Mouse (Mus musculus) ES-E14 (cell line): ENCODE results near the gene Cbr4. TPM values are rescaled to one million over a fixed set of nuclear protein-coding genes. Genes with fewer than 3 reads are reported as not detected.

Source experiments
- DNase-seq: peaks from one replicate; pipeline ENCODE4 v3.0.0-alpha.2; 2013; ENCODE audit warnings: low read depth, low spot score
- H3K27ac ChIP-seq: 2 replicates; pipeline ENCODE4 v1.5.1; 2012; ENCODE audit warnings: low read depth, mild to moderate bottlenecking, low read length, moderate library complexity, mixed read lengths; ENCODE audit not compliant: poor library complexity, insufficient read depth, severe bottlenecking
- H3K36me3 ChIP-seq: 2 replicates; pipeline ENCODE4 v1.6.1; 2012; ENCODE audit warnings: mild to moderate bottlenecking, low read length, moderate library complexity, mixed read lengths; ENCODE audit not compliant: control insufficient read depth, poor library complexity, insufficient read depth, severe bottlenecking
- H3K4me1 ChIP-seq, 2 experiments: fragments of 150-350 bp in 1 of 2; sonication (generic) in 1 of 2; 2 replicates each; pipeline ENCODE4 v1.6.1; 2012; ENCODE audit warnings: low read length in 2 of 2, mild to moderate bottlenecking in 1 of 2, mixed read lengths in 1 of 2; ENCODE audit not compliant: control insufficient read depth in 2 of 2, insufficient read depth in 2 of 2, poor library complexity in 1 of 2
- H3K4me3 ChIP-seq, 2 experiments: fragments of 150-350 bp in 1 of 2; sonication (generic) in 1 of 2; 2 replicates each; pipeline ENCODE4 v1.5.1; 2012; ENCODE audit warnings: low read length in 2 of 2, low read depth in 1 of 2, mild to moderate bottlenecking in 1 of 2, mixed read lengths in 1 of 2; ENCODE audit not compliant: insufficient read depth in 1 of 2, poor library complexity in 1 of 2, severe bottlenecking in 1 of 2
- H3K9ac ChIP-seq: 2 replicates; pipeline ENCODE4 v1.6.1; 2012; ENCODE audit warnings: low read depth, mild to moderate bottlenecking, low read length, mixed read lengths; ENCODE audit not compliant: poor library complexity, insufficient read depth, severe bottlenecking
- H3K9me3 ChIP-seq: fragments of 150-350 bp; sonication (generic); 2 replicates; pipeline ENCODE4 v1.6.1; 2012; ENCODE audit warnings: low read depth, mild to moderate bottlenecking, low read length; ENCODE audit not compliant: control insufficient read depth, insufficient read depth
- CHD2 ChIP-seq: IDR thresholded peaks from 2 replicates; pipeline ENCODE4 v1.6.1; 2014; ENCODE audit warnings: mild to moderate bottlenecking, low read depth, low read length, inconsistent platforms
- HCFC1 ChIP-seq: IDR thresholded peaks from 2 replicates; pipeline ENCODE4 v1.6.1; 2012; ENCODE audit warnings: low read length, inconsistent platforms, borderline replicate concordance; ENCODE audit not compliant: insufficient read depth
- MAFK ChIP-seq: IDR thresholded peaks from 2 replicates; pipeline ENCODE4 v1.6.1; 2014; ENCODE audit warnings: mild to moderate bottlenecking, low read depth, low read length, inconsistent platforms; ENCODE audit not compliant: insufficient read depth
- ZC3H11A ChIP-seq: IDR thresholded peaks from 2 replicates; pipeline ENCODE4 v1.6.1; 2012; ENCODE audit warnings: low read depth, mild to moderate bottlenecking, inconsistent platforms, low read length, borderline replicate concordance
- ZNF384 ChIP-seq: IDR thresholded peaks from 2 replicates; pipeline ENCODE4 v1.6.1; 2012; ENCODE audit warnings: low read depth, low read length, inconsistent platforms
- in situ Hi-C, 2 experiments: fragments of 600-800 bp; cut with MboI; formaldehyde crosslinking; loops; one replicate each; pipeline ENCODE4 v1.15.1; 2025; ENCODE audit warnings: low sequenced_read_pairs in 2 of 2, inconsistent platforms in 1 of 2; ENCODE audit not compliant: unreplicated experiment in 2 of 2
- total RNA-seq: library from RNA; depleted of rRNA; stranded (reverse); fragments of 300-350 nt; gene quantifications from 2 replicates; pipeline ENCODE4 v1.2.3, GENCODE M21; 2012

The Cbr4 gene
- total RNA-seq, 1 experiment: 17.5 TPM

DNA sequence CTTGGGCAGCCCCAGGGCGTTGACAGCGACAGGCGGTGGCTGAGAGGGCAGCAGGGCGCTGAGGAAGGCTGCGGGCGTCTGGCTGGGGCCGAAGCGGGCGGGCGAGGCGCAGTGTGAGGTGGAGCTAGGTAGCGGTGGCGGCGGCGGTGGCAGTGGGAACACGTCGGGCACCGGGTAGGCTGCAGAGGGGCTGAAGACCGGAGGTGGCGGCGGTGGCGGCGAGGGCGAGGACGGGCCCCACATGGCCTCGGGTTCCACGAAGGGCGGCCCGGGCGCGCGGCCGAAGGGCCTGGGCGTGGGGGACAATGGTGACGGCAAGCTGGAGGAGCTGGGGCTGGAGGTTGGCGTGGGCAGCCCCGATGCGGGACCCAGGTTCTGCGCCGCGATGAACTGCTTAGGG, 62.1 kb downstream of the Cbr4 start:
- in situ Hi-C loops: loop anchor here in 1 of 2 experiments (25.0 kb wide), 1 partner anchor 513 kb away; no protein-coding TSS in a partner anchor
- Histone ChIP-seq H3K9me3 (no peaks in the 10 kb centered on the region), H3K4me1 (no peaks in the 10 kb centered on the region), H3K36me3 (no peaks in the 10 kb centered on the region; the same call in 1 of the 2 replicates), H3K27ac (no peak overlapping the region), H3K4me3 (peak overlapping the region; percentile 67 to 73), H3K9ac (peak overlapping the region; percentile 69)
- no peak for TF ChIP-seq CHD2
- DNase-seq: no peak

DNA sequence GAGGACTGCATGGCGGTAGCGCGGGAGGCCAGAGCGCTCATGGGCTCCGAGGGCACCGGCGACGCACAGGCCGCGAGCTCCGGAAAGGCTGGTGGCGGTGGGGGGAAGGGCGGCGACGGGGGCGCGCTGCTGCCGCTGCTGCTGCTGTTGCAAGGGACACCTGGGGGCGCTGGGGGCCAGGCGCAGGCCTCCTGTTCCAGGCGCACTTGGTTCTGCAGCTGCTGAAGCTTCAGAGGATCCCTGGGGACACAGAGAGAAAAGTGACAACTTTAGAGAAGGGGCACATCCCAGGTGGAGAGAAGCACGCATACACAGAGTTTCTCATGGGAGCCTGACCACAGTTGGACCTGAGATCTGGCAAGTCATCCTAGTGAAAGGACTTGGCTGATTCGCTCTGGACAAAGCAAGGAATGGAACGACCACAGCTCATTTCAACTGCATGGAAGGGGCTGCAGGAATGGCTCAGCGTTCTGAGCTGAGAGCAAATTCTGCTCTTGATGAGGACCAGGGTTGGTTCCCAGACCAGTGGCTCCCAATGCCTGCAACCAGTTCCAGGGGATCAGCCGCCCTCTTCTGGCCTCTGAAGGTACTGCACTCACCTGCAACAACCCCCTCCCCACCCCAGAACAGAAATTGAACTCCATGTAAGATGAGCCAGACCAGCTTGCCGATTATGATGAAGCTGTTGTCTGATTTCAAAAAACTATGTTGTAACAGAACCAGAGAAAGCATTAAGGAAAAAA, 62.6 kb downstream of the Cbr4 start:
- no peaks in the 10 kb centered on the region; the same call in 1 of the 2 replicates for H3K36me3 ChIP-seq
- H3K27ac ChIP-seq: no peak overlapping the region
- DNase-seq: peak; percentile 70
- TF ChIP-seq CHD2: no peak
- TF ChIP-seq HCFC1: no peak
- TF ChIP-seq MAFK: no peak
- no peak for TF ChIP-seq ZC3H11A
- TF ChIP-seq ZNF384: no peak
- H3K9me3 ChIP-seq: no peaks in the 10 kb centered on the region
- H3K4me1 ChIP-seq: no peaks in the 10 kb centered on the region
- H3K9ac ChIP-seq: peak overlapping the region; percentile 69
- peak overlapping the region; percentile 67 to 73 for H3K4me3 ChIP-seq
- in situ Hi-C loops: no loop called here

DNA sequence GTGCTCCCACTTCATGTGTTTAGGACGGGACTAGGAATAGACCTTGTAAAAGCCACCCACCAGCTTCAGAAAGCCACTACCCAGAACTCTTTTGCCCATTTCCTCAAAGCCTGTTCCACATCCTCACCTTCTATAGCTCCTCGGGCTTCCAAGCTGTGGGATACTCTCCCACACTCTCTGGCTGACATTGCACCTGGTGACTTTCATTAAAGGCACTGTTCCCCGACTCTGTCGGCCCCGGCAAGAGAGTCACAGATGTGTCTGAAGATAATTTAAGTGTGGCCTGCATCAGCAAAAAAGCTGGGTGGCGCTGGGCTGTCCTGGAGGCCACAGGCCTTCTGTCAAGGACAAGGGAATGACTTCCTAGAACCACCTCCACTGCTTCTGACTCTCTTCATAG, 64.7 kb downstream of the Cbr4 start:
- Histone ChIP-seq H3K4me3 (no peak overlapping the region), H3K27ac (no peak overlapping the region), H3K36me3 (no peaks in the 10 kb centered on the region; the same call in 1 of the 2 replicates), H3K9ac (no peak overlapping the region), H3K4me1 (no peaks in the 10 kb centered on the region), H3K9me3 (no peaks in the 10 kb centered on the region)
- no peak for DNase-seq
- in situ Hi-C loops: no loop called here
- TF ChIP-seq CHD2: no peak

DNA sequence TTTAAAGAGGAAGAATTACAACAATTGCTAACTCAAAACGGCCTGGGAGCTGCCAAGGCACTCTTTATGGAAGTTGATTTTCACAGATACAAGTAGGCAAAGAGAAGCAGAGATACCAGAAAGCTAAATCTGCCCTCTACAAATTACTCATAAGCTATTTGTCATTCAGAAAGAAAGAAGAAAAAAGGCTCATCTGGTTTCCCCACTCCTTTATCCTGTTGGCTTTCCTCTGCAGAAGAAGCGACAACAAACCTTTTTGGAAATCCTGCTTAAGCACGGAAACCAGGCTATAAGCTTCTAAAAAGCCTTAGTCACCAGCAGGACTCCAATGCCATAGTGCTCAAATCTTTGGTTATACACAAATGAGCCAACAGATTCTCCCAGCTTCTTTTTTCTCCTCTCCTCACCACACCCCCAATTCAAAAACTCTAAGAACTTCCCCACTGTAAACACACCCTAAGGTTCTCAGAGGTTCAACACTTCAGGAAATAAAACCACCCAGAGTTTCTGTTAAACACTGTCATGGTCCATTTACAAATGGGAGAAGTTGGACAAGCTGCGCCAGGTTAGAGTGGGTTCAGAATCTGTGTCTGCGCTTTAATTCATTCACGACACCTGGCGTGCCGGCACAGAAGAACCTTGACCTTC, 65.3 kb downstream of the Cbr4 start:
- H3K4me3 ChIP-seq: no peak overlapping the region
- DNase-seq: no peak
- H3K36me3 ChIP-seq: no peaks in the 10 kb centered on the region; the same call in 1 of the 2 replicates
- no peaks in the 10 kb centered on the region for H3K4me1 ChIP-seq
- TF ChIP-seq MAFK (no peak), HCFC1 (no peak), CHD2 (no peak), ZNF384 (no peak), ZC3H11A (no peak)
- no peak overlapping the region for H3K9ac ChIP-seq
- in situ Hi-C loops: no loop called here
- H3K27ac ChIP-seq: no peak overlapping the region
- no peaks in the 10 kb centered on the region for H3K9me3 ChIP-seq

DNA sequence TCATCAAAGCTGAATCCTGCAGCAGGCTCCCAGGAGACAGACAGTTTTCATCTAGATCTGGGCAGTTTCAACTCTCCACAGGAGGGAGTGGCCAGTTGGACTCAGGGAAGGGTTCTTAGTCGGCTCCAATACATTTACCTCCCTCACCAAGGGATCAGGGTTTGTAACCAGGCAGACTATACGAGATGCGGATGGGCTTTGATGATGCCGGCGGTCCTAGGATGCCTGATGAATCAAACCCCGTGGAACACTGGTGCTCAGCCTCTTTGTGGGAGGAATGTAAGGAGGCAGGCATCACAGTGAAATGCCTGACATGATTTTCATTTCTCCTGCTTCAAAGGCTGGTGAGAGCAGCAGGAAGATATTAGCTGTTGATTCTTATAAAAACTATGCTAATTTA, 67.8 kb downstream of the Cbr4 start:
- H3K4me1 ChIP-seq: no peaks in the 10 kb centered on the region; a peak in 1 of 4 replicates
- in situ Hi-C loops: no loop called here
- no peaks in the 10 kb centered on the region for H3K36me3 ChIP-seq
- H3K27ac ChIP-seq: no peak overlapping the region
- no peaks in the 10 kb centered on the region for H3K9me3 ChIP-seq
- H3K4me3 ChIP-seq: no peak overlapping the region
- DNase-seq: no peak
- H3K9ac ChIP-seq: no peak overlapping the region
- TF ChIP-seq ZC3H11A: no peak
- TF ChIP-seq HCFC1: no peak
- TF ChIP-seq CHD2: no peak
- no peak for TF ChIP-seq MAFK
- no peak for TF ChIP-seq ZNF384
